Mouse (Mus musculus) v-Abl transformed pro-B cells (cell line): Measurements from ENCODE around the gene Exd1.
"Not testable (repeated sequence)": the region's sequence is repeated elsewhere in the genome, so short reads cannot be mapped to it uniquely, and the experiment has no call there.

Experiments
- in situ Hi-C, 2 experiments: fragments of 400-800 bp; cut with MboI; formaldehyde crosslinking; loops; one replicate each; pipeline ENCODE4 v1.15.1; 2025; ENCODE audit not compliant: unreplicated experiment in 2 of 2

Exd1 gene

DNA sequence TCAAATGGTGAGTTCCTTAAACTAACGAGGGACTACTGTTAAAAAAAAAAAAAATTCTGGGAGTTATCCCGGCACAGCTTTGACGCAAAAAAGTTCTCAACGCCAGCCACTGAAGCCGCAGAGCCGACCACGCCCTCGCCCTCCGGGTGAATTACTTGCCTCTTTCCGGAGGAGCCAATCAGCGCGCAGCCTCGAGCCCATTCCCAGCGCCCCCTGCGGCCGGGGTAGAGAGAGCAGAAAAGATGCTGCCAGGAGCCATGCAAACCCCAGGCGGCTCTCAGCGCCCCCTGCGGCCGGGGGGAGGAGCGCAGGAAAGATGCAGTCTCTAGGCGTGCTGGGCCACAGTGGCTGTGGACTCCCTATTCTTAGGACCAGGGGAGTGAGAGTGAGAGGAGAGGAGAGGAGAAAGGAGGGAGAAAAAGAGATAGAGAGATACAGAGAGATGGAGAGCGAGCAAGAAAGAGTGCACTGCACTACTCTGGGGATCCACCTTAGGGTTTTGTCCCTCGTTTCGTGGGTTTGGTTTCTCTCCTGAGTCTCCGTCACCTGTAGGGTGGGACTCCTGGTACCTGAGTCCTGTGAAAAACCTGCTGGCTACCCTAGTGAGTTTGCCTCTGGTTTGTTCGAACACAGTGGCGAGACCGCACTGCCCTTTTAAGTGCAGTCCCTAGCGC lies 442 bp downstream of the Exd1 start:
- in situ Hi-C loops: loop anchor here in 1 of 2 experiments (5.0 to 25.0 kb wide), 4 partner anchors 35 to 615 kb away; partner anchors contain the start of gene Ehd4

DNA sequence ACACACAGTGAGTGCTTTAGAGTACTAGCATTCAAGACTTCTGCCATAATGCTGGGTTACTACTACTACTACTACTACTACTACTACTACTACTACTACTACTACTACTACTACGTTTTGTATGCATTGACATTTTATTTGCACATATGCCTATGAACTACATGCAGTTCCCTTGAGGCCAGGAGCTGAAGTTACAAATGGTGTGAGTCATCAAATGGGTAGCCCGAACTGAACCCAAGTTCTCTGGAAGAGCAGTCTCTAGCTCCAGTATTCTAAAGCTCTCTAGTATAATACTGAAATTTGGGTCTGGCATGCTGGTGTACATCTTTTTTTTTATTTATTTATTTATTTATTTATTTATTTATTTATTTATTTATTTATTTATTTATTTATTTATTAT lies 3.8 kb downstream of the Exd1 start:
- in situ Hi-C loops: loop anchor here (5.0 to 25.0 kb wide), 4 partner anchors 39 to 619 kb away; partner anchors contain the start of gene Ehd4 (in 1 of the 2)

DNA sequence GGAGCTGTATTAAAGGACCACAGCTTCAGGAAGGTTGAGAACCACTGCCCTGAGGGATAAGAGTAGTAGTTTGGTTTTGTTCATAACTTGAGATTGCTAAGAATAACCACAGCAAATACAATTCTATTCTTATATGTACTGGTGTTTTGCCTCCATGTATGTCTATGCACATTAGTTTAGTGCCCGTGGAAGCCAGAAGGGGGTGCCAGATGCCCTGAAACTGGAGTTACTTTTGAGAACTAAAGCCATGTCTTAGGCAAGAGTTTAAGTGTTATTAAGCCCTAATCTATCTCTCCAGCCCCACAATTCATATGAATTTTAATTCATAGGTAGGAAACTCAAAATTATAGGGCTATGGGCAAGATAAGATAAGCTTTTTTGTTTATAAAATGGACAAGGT lies 5.3 kb downstream of the Exd1 start:
- in situ Hi-C loops: loop anchor here (5.0 to 25.0 kb wide), 4 partner anchors 40 to 620 kb away; partner anchors contain the start of gene Ehd4 (in 1 of the 2)

DNA sequence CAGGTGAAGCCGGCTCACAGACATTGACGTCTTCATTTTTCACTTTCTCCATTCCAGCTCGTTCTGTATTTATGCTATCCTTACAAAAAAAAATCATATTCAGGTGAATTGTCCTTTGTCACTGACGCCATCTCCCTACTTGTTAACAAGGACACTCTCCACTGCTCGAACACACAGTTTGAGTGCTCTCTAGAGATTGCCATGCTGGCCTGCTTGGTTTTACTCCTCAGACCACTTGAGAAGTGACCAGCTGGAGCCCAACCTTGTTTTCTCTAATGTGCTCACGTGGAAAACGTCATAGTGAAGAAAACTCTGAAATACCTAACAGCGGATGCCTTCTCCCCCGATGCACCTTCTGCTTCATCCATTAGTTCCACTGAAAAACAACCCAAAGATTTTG lies 8.6 kb downstream of the Exd1 start:
- in situ Hi-C loops: loop anchor here in 1 of 2 experiments (25.0 kb wide), 2 partner anchors 473 to 623 kb away; partner anchors contain the start of gene Ehd4

DNA sequence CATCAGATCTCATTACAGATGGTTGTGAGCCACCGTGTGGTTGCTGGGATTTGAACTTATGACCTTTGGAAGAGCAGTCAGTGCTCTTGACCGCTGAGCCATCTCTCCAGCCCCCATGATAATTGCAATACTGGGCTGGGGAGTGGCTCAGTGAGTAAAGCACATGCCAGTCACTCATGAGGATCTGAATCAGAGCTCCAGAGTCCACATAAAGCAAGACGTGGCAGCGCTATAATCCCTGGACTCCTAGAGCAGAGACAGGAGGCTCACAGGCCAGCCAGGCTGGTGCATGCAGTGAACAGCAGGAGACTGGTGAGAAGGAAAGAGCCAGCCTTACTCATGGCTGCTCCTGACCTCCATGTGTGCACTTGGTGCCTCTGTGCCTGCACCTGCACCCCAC lies 22.0 kb downstream of the Exd1 start:
- in situ Hi-C loops: loop anchor here in 1 of 2 experiments (25.0 kb wide), 2 partner anchors 487 to 637 kb away; partner anchors contain the start of gene Ehd4

DNA sequence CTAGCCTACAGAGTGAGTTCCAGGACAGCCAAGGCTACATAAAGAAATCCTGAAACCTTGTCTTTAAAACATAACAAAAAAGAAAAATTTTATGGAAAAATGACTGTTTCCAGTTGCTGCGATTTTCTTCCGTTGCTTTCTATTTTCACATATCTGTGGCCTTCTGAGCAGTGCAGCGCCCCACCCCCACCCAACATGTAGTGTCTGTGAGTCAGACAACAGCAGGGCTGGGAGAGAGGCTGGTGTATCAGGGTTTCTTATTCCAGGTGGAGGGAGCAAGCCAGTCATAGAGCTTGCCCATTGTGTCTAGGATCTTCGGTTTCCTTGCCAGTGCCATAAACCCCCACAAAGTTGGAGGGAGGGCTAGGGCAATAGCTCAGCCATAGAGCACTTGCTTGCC lies 23.6 kb downstream of the Exd1 start:
- in situ Hi-C loops: no loop called here

DNA sequence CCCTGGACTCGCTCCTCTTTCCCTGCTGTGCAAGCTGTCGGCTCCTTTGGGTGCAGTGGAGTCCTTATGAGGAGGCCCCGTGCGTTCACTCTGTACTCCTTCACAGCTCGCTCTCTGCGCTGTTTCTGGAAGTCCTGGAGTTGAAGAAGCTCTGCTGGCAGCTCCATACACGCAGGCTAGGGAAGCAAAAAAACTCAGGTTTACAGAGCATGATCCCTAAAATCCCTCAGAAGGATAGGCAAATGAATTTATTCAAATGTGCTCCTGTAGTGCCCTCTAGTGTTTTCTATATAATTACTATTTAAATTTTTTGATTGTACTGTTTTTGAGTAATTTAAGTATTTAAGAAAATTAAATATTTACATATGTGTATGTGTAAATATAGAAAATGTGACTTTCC lies 26.9 kb downstream of the Exd1 start:
- in situ Hi-C loops: no loop called here

DNA sequence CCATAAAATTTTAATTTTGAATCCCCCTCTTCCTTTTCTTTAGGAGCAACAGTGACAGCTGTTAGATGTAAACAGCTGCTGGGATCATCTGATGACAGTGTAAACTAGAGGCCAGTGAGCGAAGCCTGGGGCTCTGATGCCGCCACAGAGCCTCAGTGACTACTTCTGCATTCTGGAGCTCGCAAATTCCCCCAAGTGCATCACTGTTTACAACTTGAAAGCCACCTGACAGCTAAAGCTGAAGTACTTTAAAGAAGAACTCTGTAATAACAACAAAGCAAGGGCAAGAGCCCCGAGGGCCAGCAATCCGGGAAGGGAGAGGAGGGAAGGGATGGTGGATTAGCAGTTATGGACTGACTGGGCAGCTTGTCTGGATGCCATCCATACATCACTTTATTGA lies 30.6 kb downstream of the Exd1 start:
- in situ Hi-C loops: loop anchor here in 1 of 2 experiments (10.0 kb wide), 1 partner anchor 222 kb away; no protein-coding TSS in a partner anchor

DNA sequence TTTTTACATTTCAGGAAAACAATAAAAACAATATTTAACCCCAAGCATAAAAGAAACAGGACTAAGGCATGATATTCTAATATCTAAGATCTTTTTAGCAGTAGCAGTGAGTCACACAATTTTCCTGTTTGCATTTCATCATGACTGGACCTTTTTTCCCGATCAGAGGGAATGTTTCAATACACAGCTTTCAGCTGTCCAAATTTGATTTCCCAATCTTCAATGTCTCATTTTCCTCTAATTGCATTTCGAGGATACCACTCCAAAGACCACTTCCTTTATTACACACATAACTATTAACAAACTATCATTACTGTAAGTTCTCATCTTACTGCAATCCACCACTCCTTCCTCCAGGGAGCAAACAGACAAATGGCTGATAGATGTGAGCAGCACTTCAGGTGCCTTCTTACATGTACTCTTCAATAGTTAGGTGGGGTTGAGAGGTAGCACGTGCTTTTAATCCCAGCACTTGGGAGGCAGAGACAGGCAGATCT lies 33.4 kb downstream of the Exd1 start:
- in situ Hi-C loops: loop anchor here (5.0 to 10.0 kb wide), 2 partner anchors 217 to 219 kb away; no protein-coding TSS in a partner anchor

DNA sequence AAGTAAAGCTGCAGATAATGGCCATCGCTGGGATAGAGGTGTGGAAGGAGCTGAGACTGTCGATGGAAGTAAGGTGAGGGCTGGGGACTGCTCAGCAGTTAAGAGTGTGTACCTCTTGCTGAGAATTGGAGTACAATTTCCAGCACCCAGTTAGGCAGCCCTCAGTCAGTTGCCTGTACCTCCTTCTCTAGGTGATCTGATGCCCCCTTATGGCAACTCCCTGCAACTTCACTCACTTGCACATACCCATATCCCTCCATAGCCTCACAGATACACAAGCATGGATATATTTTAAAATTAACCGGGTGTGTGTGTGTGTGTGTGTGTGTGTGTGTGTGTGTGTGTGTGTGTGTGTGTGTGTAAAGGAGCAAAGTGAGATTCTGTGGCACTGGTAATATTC lies 35.1 kb downstream of the Exd1 start:
- in situ Hi-C loops: loop anchor here (5.0 to 10.0 kb wide), 2 partner anchors 215 to 217 kb away; no protein-coding TSS in a partner anchor

DNA sequence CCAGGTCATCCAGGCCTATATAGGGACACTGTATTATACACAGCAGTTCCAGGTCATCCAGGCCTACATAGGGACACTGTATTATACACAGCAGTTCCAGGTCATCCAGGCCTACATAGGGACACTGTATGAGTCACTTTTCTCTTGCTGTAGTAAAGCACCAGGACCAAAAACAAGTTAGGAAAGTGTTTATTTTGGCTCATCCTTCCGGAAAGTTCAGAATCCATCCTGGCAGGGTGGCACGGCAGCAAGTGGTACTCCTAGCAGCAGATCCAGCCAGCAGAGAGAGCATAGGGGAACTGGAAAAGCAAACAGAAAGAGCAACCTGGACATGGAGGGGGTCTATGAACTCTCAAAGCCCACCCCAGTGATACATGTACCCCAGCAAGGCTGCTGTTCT lies 36.6 kb downstream of the Exd1 start:
- in situ Hi-C loops: loop anchor here (5.0 to 10.0 kb wide), 2 partner anchors 214 to 216 kb away; no protein-coding TSS in a partner anchor

DNA sequence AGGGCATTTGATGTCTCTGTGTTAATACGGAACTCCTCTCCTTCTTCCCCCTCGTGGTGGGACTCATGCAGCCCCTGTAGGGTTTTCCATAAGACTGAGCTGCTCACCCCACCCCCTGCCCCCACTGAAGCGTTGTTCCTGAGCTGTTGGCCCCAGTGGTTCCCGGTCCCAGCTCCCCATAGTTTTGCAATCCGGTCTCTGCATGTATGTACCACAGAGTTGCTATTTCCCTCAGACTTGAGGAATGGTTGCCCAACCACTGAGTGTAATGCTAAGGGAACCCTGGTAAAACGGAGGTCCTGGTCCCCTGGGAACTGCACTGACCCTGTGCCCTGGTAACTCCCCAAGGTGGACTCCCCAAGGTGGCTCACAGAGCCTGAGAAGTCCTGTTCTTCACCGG lies 38.9 kb downstream of the Exd1 start:
- in situ Hi-C loops: not testable (repeated sequence)

DNA sequence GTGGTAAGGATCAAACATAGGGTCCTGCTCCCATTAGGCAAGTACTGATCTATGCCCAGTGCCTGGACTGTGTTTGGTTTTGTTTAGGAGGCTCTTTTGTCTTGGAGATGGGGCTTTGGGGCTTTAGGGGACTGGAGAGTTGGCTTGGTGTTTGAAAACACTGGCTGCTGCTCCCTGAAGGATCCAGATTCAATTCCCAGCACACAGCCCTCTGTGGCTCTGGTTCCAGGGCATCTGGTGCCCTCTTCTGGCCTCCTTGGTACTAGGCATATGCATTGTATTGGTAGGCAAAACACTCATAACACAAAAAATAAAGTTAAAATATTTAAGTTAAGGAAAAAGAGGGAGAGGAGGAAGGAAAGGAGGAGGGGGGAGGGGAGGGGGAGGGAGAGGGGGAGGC lies 40.3 kb downstream of the Exd1 start:
- in situ Hi-C loops: no loop called here

DNA sequence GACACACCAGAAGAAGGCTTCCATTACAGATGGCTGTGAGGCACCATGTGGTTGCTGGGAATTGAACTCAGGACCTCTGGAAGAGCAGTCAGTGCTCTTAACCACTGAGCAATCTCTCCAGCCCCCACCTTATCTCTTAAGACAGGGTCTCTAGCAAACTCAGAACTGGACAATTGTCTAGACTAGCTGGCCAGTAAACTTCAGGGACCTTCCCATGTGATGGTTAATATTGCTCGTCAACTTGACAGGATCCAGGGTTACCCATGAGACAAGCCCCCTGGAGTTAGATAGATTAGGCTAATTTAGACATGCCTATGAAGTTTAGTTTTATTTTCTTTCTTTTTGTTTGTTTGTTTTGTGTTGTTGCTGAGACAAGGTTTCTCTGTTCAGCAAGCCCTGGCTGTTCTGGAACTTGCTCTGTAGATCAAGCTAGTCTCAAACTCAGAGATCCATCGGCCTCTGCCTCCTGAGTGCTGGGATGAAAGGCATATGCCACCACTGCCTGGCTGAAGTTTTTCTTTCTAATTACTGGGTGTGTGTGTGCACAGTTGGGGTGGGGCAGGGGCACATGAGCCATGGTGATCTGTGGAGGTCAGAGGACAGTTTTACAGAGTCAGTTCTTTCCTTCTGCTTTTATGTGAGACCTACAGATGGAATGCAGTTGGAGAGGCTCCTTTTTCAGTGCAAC lies 46.3 kb downstream of the Exd1 start:
- in situ Hi-C loops: loop anchor here in 1 of 2 experiments (5.0 kb wide), 1 partner anchor 59 kb away; no protein-coding TSS in a partner anchor

DNA sequence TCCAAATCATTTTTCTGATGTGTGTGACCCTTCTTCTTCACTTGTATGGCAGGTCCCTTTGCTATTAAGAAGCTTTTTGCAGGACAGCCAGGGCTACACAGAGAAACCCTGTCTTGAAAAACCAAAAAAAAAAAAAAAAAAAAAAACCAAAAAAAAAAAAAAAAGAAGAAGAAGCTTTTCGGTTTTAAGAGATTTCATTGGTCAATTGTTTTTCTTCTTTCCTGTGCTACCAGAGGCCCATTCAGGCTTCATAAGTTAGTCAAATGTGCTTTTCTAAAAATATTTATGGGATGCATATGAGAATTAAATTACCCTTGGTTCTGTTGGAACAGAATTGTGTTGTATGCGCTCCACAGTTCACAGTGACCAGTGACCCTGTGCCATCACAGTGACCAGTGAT lies 48.6 kb downstream of the Exd1 start:
- in situ Hi-C loops: no loop called here

DNA sequence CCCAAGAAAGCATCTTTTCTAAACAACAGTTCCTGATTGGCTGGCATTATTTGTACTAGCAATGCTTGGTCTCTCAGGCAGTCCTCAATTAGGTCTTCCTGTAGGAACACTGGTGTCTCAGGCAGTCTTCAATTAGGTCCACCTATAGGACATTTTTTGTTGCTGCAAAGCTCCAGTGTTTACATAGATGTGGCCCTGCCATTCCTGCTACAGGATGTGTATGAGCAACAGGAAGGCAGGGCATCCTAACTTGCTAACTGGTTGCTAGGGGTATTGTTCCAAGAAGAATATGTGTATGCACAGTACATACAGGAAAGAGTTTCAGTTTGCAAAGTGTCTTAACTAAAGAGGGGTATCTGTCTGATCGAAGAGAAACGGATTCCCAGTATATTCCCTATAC lies 51.3 kb downstream of the Exd1 start:
- in situ Hi-C loops: no loop called here

DNA sequence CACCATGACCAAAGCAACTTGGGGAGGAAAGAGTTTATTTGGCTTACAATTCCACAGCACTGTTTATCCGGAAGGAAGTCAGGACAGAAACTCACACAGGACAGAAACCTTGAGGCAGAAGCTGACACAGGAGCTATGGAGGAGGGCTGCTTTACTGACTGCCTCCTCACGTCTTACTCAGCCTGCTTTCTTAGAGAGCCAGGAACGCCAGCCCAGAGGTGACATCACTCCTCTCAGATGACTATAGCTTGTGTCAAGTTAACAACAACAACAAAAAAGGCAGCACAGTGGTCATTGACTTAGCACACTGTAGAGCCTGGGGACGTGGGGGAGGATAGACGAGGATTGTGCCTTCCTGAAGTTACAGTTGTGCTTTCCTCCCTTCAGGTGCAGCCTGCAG lies 55.5 kb downstream of the Exd1 start:
- in situ Hi-C loops: no loop called here

DNA sequence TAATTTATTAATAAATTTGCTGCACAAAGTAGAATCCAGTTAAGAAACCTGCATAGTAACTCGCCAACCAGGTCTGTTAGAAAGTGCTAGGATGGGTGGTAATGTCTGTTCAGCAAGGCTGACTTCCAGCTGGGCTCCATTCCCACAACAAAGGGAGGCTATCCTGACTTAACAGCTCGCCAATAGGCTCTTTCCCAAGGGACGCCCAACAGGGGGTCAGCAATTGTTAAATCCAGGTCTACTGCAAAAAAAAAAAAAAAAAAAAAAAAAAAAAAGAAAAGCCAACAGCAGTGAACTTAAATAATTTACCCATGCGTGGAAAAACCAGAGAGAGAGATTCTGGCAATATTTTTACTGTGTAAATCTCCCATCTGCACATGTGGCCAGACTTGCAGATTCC lies 60.9 kb downstream of the Exd1 start:
- in situ Hi-C loops: no loop called here

DNA sequence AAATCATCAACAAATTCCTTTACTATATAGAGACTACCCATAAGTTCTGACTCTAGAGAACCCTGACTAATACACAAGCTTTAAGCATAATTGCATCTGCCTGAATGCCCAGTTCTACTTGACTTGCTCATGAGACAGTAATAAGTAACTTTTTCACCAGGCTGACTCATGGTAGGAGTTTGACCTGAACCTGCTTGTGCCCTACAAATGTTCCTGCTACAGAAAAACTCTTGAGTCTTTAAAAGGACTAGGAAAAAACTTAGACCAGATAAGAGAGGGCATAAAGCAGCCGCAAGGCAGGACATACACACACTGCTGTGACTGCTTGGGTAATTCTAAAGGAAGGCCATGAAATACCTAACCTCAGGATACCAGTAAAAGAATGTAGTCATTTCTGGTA lies 65.1 kb downstream of the Exd1 start:
- in situ Hi-C loops: no loop called here

DNA sequence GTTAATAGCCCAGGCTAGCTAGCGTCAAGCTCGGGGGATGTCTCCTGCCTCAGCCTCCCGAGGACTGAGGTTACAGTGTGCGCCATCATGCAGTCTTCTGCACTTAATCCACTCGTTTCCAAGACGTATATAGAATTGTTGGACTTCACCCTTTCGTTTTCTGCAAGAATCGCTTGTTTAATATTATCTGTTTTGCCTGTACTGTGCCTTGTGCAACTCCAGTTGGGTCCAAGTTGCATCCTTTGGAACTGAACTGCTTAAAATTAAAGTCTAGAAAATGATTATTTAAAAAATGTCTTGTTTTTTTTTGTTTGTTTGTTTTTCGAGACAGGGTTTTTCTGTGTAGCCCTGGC lies 69.1 kb downstream of the Exd1 start:
- in situ Hi-C loops: no loop called here

DNA sequence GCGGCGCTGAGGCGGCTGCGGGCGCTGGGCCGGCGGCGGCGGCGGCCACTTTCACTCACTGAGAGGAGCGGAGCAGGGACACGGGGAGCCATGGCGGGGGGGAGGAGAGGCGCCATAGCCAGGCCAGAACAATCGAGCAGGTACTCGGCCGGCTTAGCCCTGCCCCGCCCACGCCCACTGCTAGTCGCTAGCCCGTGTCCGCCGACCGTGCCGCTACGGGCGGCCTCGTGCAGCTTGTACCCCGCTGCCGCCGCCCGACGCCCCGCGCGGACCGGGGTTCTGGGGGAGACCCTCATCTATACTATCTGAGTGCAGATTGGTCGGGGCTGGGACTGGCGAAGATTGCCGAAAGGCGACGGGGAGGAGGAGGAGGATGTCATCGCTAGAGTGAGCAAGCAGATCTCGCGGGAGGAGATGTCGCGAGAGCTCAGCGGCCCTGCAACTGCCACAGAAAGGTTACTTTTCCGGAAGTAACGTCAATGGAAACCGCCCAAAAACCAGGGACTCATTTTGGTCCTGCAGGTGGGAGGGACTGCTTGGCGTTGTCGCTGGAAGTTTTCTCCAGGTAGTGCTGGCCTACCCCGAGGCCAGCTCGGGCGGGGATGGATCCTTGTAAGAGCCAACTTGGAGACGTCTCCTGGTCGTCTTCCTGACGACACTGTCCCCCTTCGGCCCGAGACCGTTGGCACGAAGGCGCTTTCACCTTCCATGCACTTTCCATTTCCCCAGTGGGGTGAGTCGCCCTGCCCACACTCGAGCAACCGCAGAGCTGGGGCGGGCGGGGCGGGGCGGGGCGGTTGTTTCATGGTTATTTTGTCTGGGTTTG lies 69.6 kb downstream of the Exd1 start, which contains the start of gene Ino80:
Gene Ino80 (minus strand): TSS at position 117 of the 826 bp plus-strand sequence.
- in situ Hi-C loops: no loop called here
